Mouse (Mus musculus) liver, embryonic 11.5 days (tissue): Measurements from ENCODE around the gene Asap2. TPM values are rescaled to one million over a fixed set of nuclear protein-coding genes. Genes with fewer than 3 reads are reported as not detected.

Source experiments
- ATAC-seq: fragments of 200-750 bp; cut with Nextera tagmentation; replicated peaks from 2 replicates; pipeline ENCODE4 v1.8.0; 2017; ENCODE audit warnings: moderate number of reproducible peaks, mild to moderate bottlenecking, moderate TSS enrichment, moderate library complexity; ENCODE audit not compliant: low FRiP score
- DNase-seq: peaks from one replicate; pipeline ENCODE4 v3.0.0-alpha.2; 2017; ENCODE audit warnings: low spot score
- H3K27ac ChIP-seq: fragments of 300-500 bp; sonication (generic); 2 replicates; pipeline ENCODE4 v1.5.1; 2014; ENCODE audit warnings: mild to moderate bottlenecking, low read depth, low read length, control low read depth
- H3K27me3 ChIP-seq: fragments of 300-500 bp; sonication (generic); replicated peaks from 2 replicates; pipeline ENCODE4 v1.6.1; 2014; ENCODE audit warnings: low read length, mixed read lengths; ENCODE audit not compliant: control insufficient read depth, insufficient read depth
- H3K36me3 ChIP-seq: fragments of 300-500 bp; sonication (generic); 2 replicates; pipeline ENCODE4 v1.6.1; 2014; ENCODE audit warnings: mild to moderate bottlenecking, low read length, moderate library complexity, mixed read lengths; ENCODE audit not compliant: control insufficient read depth, insufficient read depth
- H3K4me1 ChIP-seq: fragments of 300-500 bp; sonication (generic); replicated peaks from 2 replicates; pipeline ENCODE4 v1.6.1; 2014; ENCODE audit warnings: low read length, mixed read lengths; ENCODE audit not compliant: control insufficient read depth, insufficient read depth
- H3K4me2 ChIP-seq: fragments of 300-500 bp; sonication (generic); 2 replicates; pipeline ENCODE4 v1.6.1; 2014; ENCODE audit warnings: mild to moderate bottlenecking, control low read depth, moderate library complexity
- H3K4me3 ChIP-seq: fragments of 300-500 bp; sonication (generic); 2 replicates; pipeline ENCODE4 v1.5.1; 2014; ENCODE audit warnings: low read depth, low read length, control low read depth
- H3K9ac ChIP-seq: fragments of 300-500 bp; sonication (generic); 2 replicates; pipeline ENCODE4 v1.6.1; 2014; ENCODE audit warnings: low read depth, low read length, control low read depth
- H3K9me3 ChIP-seq: fragments of 300-500 bp; sonication (generic); 2 replicates; pipeline ENCODE4 v1.6.1; 2016; ENCODE audit warnings: low read length, inconsistent platforms, mixed read lengths; ENCODE audit not compliant: control insufficient read depth
- WGBS: fragments of 180-500 bp; shearing (Covaris S2); extraction: QIAGEN DNeasy Blood & Tissue Kit; methylation state at CpG from one replicate; pipeline ENCODE4 v1.1.7; 2014; 5-methylcytosine and 5-hydroxymethylcytosine counted together
- polyA plus RNA-seq: library from polyadenylated mRNA; unstranded; fragments of >200 nt; fragmentation: Nextera tagmentation; extraction: Ambion mirVana; gene quantifications from 2 replicates; pipeline ENCODE4 v1.2.1, GENCODE M21; 2014

Gene Asap2
- polyA plus RNA-seq, 1 experiment from 2014 or later, result 5.9 TPM

GRCm38 (mm10) chr12:21167741-21168140 is 177.5 kb downstream of the Asap2 start:
- 0 out of 2 replicates have a peak, but pooled peaks cover 2% of the 10 kb centered on the region for H3K36me3 ChIP-seq
- H3K27me3 ChIP-seq, result no peaks in the 10 kb centered on the region
- no peak for ATAC-seq
- DNase-seq, result no peak
- H3K4me1 ChIP-seq, result peaks cover 10% of the 10 kb centered on the region
- no peak overlapping the region for H3K27ac ChIP-seq
- no peak overlapping the region for H3K9ac ChIP-seq
- H3K9me3 ChIP-seq, result no peaks in the 10 kb centered on the region
- no peak overlapping the region for H3K4me2 ChIP-seq
- no peak overlapping the region for H3K4me3 ChIP-seq
- WGBS, result 80% methylated on average over 4 of the region's 4 CpGs

GRCm38 (mm10) chr12:21168149-21168548 is 177.9 kb downstream of the Asap2 start:
- Histone ChIP-seq H3K36me3 (0 out of 2 replicates have a peak, but pooled peaks cover 2% of the 10 kb centered on the region), H3K27me3 (no peaks in the 10 kb centered on the region), H3K4me3 (no peak overlapping the region), H3K9ac (no peak overlapping the region), H3K4me1 (peaks cover 10% of the 10 kb centered on the region), H3K27ac (no peak overlapping the region), H3K9me3 (no peaks in the 10 kb centered on the region), H3K4me2 (no peak overlapping the region)
- DNase-seq (no peak), ATAC-seq (no peak)
- 71% methylated on average over 6 of the region's 6 CpGs for WGBS

- DNase-seq (no peak), ATAC-seq (no peak)
- Histone ChIP-seq H3K4me2 (no peak overlapping the region), H3K9me3 (no peaks in the 10 kb centered on the region), H3K36me3 (0 out of 2 replicates have a peak, but pooled peaks cover 2% of the 10 kb centered on the region), H3K27me3 (no peaks in the 10 kb centered on the region), H3K4me1 (peaks cover 10% of the 10 kb centered on the region), H3K27ac (no peak overlapping the region), H3K9ac (no peak overlapping the region), H3K4me3 (no peak overlapping the region)
- 80% methylated on average over 11 of the region's 11 CpGs for WGBS
These were observed 181.7 kb downstream of the Asap2 start for GRCm38 (mm10) chr12:21171776-21172490.

GRCm38 (mm10) chr12:21173847-21174412 is 183.7 kb downstream of the Asap2 start:
- 0 out of 2 replicates have a peak, but pooled peaks cover 2% of the 10 kb centered on the region for H3K36me3 ChIP-seq
- H3K27me3 ChIP-seq, result no peaks in the 10 kb centered on the region
- ATAC-seq (no peak), DNase-seq (no peak)
- H3K4me3 ChIP-seq, result no peak overlapping the region
- WGBS, result 82% methylated on average over 7 of the region's 7 CpGs
- H3K27ac ChIP-seq, result no peak overlapping the region
- H3K4me2 ChIP-seq, result no peak overlapping the region
- no peak overlapping the region for H3K9ac ChIP-seq
- H3K9me3 ChIP-seq, result no peaks in the 10 kb centered on the region
- H3K4me1 ChIP-seq, result no peaks in the 10 kb centered on the region

- Histone ChIP-seq H3K4me1 (peaks cover 8% of the 10 kb centered on the region), H3K9ac (no peak overlapping the region), H3K9me3 (no peaks in the 10 kb centered on the region), H3K36me3 (no peaks in the 10 kb centered on the region), H3K27ac (no peak overlapping the region), H3K4me2 (no peak overlapping the region), H3K4me3 (no peak overlapping the region), H3K27me3 (no peaks in the 10 kb centered on the region)
- ATAC-seq (no peak), DNase-seq (no peak)
- 83% methylated on average over 5 of the region's 5 CpGs for WGBS
These were observed 186.1 kb downstream of the Asap2 start for GRCm38 (mm10) chr12:21176399-21176798.

GRCm38 (mm10) chr12:21177123-21177698 is 187.0 kb downstream of the Asap2 start:
- Histone ChIP-seq H3K36me3 (no peaks in the 10 kb centered on the region), H3K27ac (no peak overlapping the region), H3K9me3 (no peaks in the 10 kb centered on the region), H3K4me3 (no peak overlapping the region), H3K4me1 (peaks cover 8% of the 10 kb centered on the region), H3K9ac (no peak overlapping the region), H3K27me3 (no peaks in the 10 kb centered on the region), H3K4me2 (no peak overlapping the region)
- no peak for DNase-seq
- no peak for ATAC-seq

GRCm38 (mm10) chr12:21180091-21180490 is 189.8 kb downstream of the Asap2 start:
- WGBS, result 68% methylated on average over 6 of the region's 6 CpGs
- no peaks in the 10 kb centered on the region for H3K27me3 ChIP-seq
- H3K9ac ChIP-seq, result no peak overlapping the region
- H3K9me3 ChIP-seq, result no peaks in the 10 kb centered on the region
- H3K27ac ChIP-seq, result no peak overlapping the region
- ATAC-seq (0 out of 2 replicates have a peak, but pooled peaks have one; percentile 26), DNase-seq (no peak)
- H3K4me3 ChIP-seq, result no peak overlapping the region
- no peak overlapping the region for H3K4me2 ChIP-seq
- peaks cover 8% of the 10 kb centered on the region for H3K4me1 ChIP-seq
- no peaks in the 10 kb centered on the region for H3K36me3 ChIP-seq

- Histone ChIP-seq H3K9me3 (no peaks in the 10 kb centered on the region), H3K4me3 (no peak overlapping the region), H3K27me3 (no peaks in the 10 kb centered on the region), H3K27ac (no peak overlapping the region), H3K4me2 (no peak overlapping the region), H3K4me1 (peaks cover 8% of the 10 kb centered on the region), H3K9ac (no peak overlapping the region), H3K36me3 (no peaks in the 10 kb centered on the region)
- WGBS, result 85% methylated on average over 4 of the region's 4 CpGs
- DNase-seq, result no peak
- ATAC-seq, result no peak
These were observed 192.5 kb downstream of the Asap2 start for GRCm38 (mm10) chr12:21182786-21183185.
